Mouse (Mus musculus) thymus, postnatal 10 days (tissue): ENCODE results near the gene D7Ertd443e.

ENCODE experiments used
- DNase-seq, 2 experiments: peaks; one replicate each; pipeline ENCODE4 v3.0.0; 2021; ENCODE audit warnings: low spot score in 2 of 2

Gene D7Ertd443e

GRCm38 (mm10) chr7:134289126-134289525, 96.3 kb downstream of the D7Ertd443e start:
- no peak for DNase-seq

GRCm38 (mm10) chr7:134287570-134288222, 97.8 kb downstream of the D7Ertd443e start:
- DNase-seq: no peak

GRCm38 (mm10) chr7:134272956-134273355, 112.5 kb downstream of the D7Ertd443e start:
- no peak for DNase-seq

- DNase-seq: no peak
These were observed 113.0 kb downstream of the D7Ertd443e start for GRCm38 (mm10) chr7:134272421-134272820.

GRCm38 (mm10) chr7:134265783-134266182, 119.7 kb downstream of the D7Ertd443e start:
- DNase-seq: no peak

- peak; percentile 73 to 85 for DNase-seq
These were observed 122.1 kb downstream of the D7Ertd443e start for GRCm38 (mm10) chr7:134263146-134263906.

- DNase-seq: no peak
These were observed 124.3 kb downstream of the D7Ertd443e start for GRCm38 (mm10) chr7:134261003-134261701.

- DNase-seq: no peak
These were observed 135.1 kb downstream of the D7Ertd443e start for GRCm38 (mm10) chr7:134250273-134250870.

GRCm38 (mm10) chr7:134248041-134248440, 137.4 kb downstream of the D7Ertd443e start:
- DNase-seq: no peak

GRCm38 (mm10) chr7:134246624-134247023, 138.8 kb downstream of the D7Ertd443e start:
- DNase-seq: no peak

- no peak for DNase-seq
These were observed 142.7 kb downstream of the D7Ertd443e start for GRCm38 (mm10) chr7:134242773-134243172.

- no peak for DNase-seq
These were observed 144.2 kb downstream of the D7Ertd443e start for GRCm38 (mm10) chr7:134241212-134241611.

- DNase-seq: no peak
These were observed 144.9 kb downstream of the D7Ertd443e start for GRCm38 (mm10) chr7:134240579-134240978.

GRCm38 (mm10) chr7:134238863-134239262, 146.6 kb downstream of the D7Ertd443e start:
- no peak for DNase-seq

GRCm38 (mm10) chr7:134237356-134237755, 148.1 kb downstream of the D7Ertd443e start:
- DNase-seq: no peak

GRCm38 (mm10) chr7:134236727-134237126, 148.7 kb downstream of the D7Ertd443e start:
- DNase-seq: no peak

GRCm38 (mm10) chr7:134235552-134235951, 149.9 kb downstream of the D7Ertd443e start:
- no peak for DNase-seq

- peak; percentile 52 to 53 for DNase-seq
These were observed 153.8 kb downstream of the D7Ertd443e start, which contains the start of gene Adam12 for GRCm38 (mm10) chr7:134231378-134232346. Gene Adam12 (minus strand): TSS chr7:134232146.

- DNase-seq: no peak
These were observed 154.8 kb downstream of the D7Ertd443e start for GRCm38 (mm10) chr7:134230708-134231107.

GRCm38 (mm10) chr7:134229899-134230298, 155.6 kb downstream of the D7Ertd443e start:
- DNase-seq: no peak
